In genomic region chr13:102864079-102864478, GRCm38 (mm10) we compare ENCODE assay signal across 17 mouse cellular contexts.
"Had no signal": no experiment of that assay in that cellular context is flagged by ENCODE, and none has a peak within 500 bp of the region (broad histone marks: within the 10 kb centered on the region; RNA-seq: fewer than 3 reads in every experiment).

No protein-coding gene starts in this region.

- H3K9me3 ChIP-seq: limb, embryonic 15.5 days; liver, embryonic 13.5 days had no signal

- H3K36me3 ChIP-seq: kidney, embryonic 15.5 days; limb, embryonic 15.5 days; liver, embryonic 13.5 days had no signal

- H3K4me2 ChIP-seq: kidney, embryonic 15.5 days; limb, embryonic 12.5 days; limb, embryonic 15.5 days; liver, embryonic 13.5 days; midbrain, embryonic 11.5 days had no signal

- H3K4me1 ChIP-seq: limb, embryonic 12.5 days had no signal

- H3K4me3 ChIP-seq: kidney, embryonic 15.5 days; limb, embryonic 12.5 days; limb, embryonic 15.5 days; liver, embryonic 13.5 days had no signal

- H3K27me3 ChIP-seq: kidney, embryonic 15.5 days; limb, embryonic 12.5 days; limb, embryonic 15.5 days; liver, embryonic 13.5 days had no signal

- H3K9ac ChIP-seq: kidney, embryonic 15.5 days; limb, embryonic 12.5 days; limb, embryonic 15.5 days; liver, embryonic 13.5 days had no signal

- DNase-seq: kidney, adult 2 months; kidney, postnatal 10 days; kidney, postnatal 36 days; left cerebral cortex, postnatal 4 days; liver, embryonic 13.5 days; lung, postnatal 14 days; lung, postnatal 4 days; midbrain, embryonic 14.5 days; right cerebral cortex, postnatal 4 days; thymus, adult 2 months; thymus, postnatal 14 days; thymus, postnatal 4 days had no signal

- H3K27ac ChIP-seq: limb, embryonic 12.5 days; limb, embryonic 15.5 days; liver, embryonic 13.5 days; stomach, postnatal 0 days had no signal
